Mouse (Mus musculus) neural tube, embryonic 13.5 days (tissue): Measurements from ENCODE around the gene Mlycd. TPM values are rescaled to one million over a fixed set of nuclear protein-coding genes. Genes with fewer than 3 reads are reported as not detected.
"Not testable (repeated sequence)": the region's sequence is repeated elsewhere in the genome, so short reads cannot be mapped to it uniquely, and the experiment has no call there.

Experiments
- ATAC-seq: fragments of 200-750 bp; cut with Nextera tagmentation; 2 replicates; pipeline ENCODE4 v1.8.0; 2017; ENCODE audit warnings: low read depth, mild to moderate bottlenecking, moderate TSS enrichment, moderate library complexity
- H3K27ac ChIP-seq: fragments of 300-500 bp; sonication (generic); replicated peaks from 2 replicates; pipeline ENCODE4 v1.5.1; 2015; ENCODE audit warnings: moderate library complexity, mild to moderate bottlenecking, inconsistent platforms
- H3K27me3 ChIP-seq: fragments of 300-500 bp; sonication (generic); 2 replicates; pipeline ENCODE4 v1.6.1; 2015; ENCODE audit warnings: mild to moderate bottlenecking, inconsistent platforms
- H3K36me3 ChIP-seq: fragments of 300-500 bp; sonication (generic); 2 replicates; pipeline ENCODE4 v1.6.1; 2015; ENCODE audit warnings: mild to moderate bottlenecking, inconsistent platforms
- H3K4me1 ChIP-seq: fragments of 300-500 bp; sonication (generic); replicated peaks from 2 replicates; pipeline ENCODE4 v1.6.1; 2015; ENCODE audit warnings: inconsistent platforms
- H3K4me2 ChIP-seq: fragments of 300-500 bp; sonication (generic); 2 replicates; pipeline ENCODE4 v1.6.1; 2015; ENCODE audit warnings: inconsistent platforms, mild to moderate bottlenecking, moderate library complexity
- H3K4me3 ChIP-seq: fragments of 300-500 bp; sonication (generic); 2 replicates; pipeline ENCODE4 v1.5.1; 2015; ENCODE audit warnings: mild to moderate bottlenecking, inconsistent platforms
- H3K9ac ChIP-seq: fragments of 300-500 bp; sonication (generic); 2 replicates; pipeline ENCODE4 v1.6.1; 2015; ENCODE audit warnings: moderate library complexity, mild to moderate bottlenecking, inconsistent platforms
- H3K9me3 ChIP-seq: fragments of 300-500 bp; sonication (generic); 2 replicates; pipeline ENCODE4 v1.6.1; 2016; ENCODE audit warnings: inconsistent platforms
- WGBS: fragments of 180-500 bp; shearing (Covaris S2); methylation state at CpG from one replicate; pipeline ENCODE4 v1.1.7; 2015; 5-methylcytosine and 5-hydroxymethylcytosine counted together
- polyA plus RNA-seq: library from polyadenylated mRNA; unstranded; fragments of >200 nt; fragmentation: Nextera tagmentation; extraction: Ambion mirVana; gene quantifications from 2 replicates; pipeline ENCODE4 v1.2.1, GENCODE M21; 2015

Gene Mlycd
- polyA plus RNA-seq = 11.0 and 15.6 TPM in 2 replicates

- H3K4me1 ChIP-seq = peaks cover 15% of the 10 kb centered on the region
- H3K9me3 ChIP-seq = no peaks in the 10 kb centered on the region
- H3K4me3 ChIP-seq = peak within 1 kb of the TSS; percentile 89
- H3K27ac ChIP-seq = peak within 1 kb of the TSS; percentile 91
- ATAC-seq = peak; percentile 96
- peak within 1 kb of the TSS; percentile 94 for H3K4me2 ChIP-seq
- no peaks in the 10 kb centered on the region for H3K27me3 ChIP-seq
- H3K9ac ChIP-seq = peak within 1 kb of the TSS; percentile 96
- 3% methylated on average over 29 of the region's 44 CpGs for WGBS
- peaks cover 9% of the 10 kb centered on the region; the same call in 1 of the 2 replicates for H3K36me3 ChIP-seq
Measured at GRCm38 (mm10) chr8:119394524-119395026, at the start of gene Mlycd. Mlycd (plus strand) TSS chr8:119394878.

GRCm38 (mm10) chr8:119345029-119345682, 49.5 kb upstream of the Mlycd start:
- Histone ChIP-seq H3K4me3 (peak overlapping the region; percentile 74), H3K36me3 (peaks cover 42% of the 10 kb centered on the region), H3K4me1 (peaks cover 12% of the 10 kb centered on the region), H3K27me3 (peaks cover 6% of the 10 kb centered on the region), H3K4me2 (peak overlapping the region; percentile 63), H3K9me3 (no peaks in the 10 kb centered on the region), H3K9ac (peak overlapping the region; percentile 91), H3K27ac (0 out of 2 replicates have a peak overlapping the region, but pooled peaks have one; percentile 57)
- whole genome bisulfite sequencing = 62% methylated on average over 22 of the region's 22 CpGs
- no peak for ATAC-seq

- H3K4me3 ChIP-seq = peak overlapping the region; percentile 74
Measured at GRCm38 (mm10) chr8:119345683-119346075, 49.0 kb upstream of the Mlycd start.

GRCm38 (mm10) chr8:119351647-119352046, 43.0 kb upstream of the Mlycd start:
- no peak overlapping the region for H3K9ac ChIP-seq
- WGBS = 94% methylated on average over 19 of the region's 19 CpGs
- no peaks in the 10 kb centered on the region for H3K4me1 ChIP-seq
- no peaks in the 10 kb centered on the region for H3K9me3 ChIP-seq
- H3K36me3 ChIP-seq = peaks cover 47% of the 10 kb centered on the region
- ATAC-seq = no peak
- no peaks in the 10 kb centered on the region for H3K27me3 ChIP-seq
- H3K27ac ChIP-seq = no peak overlapping the region
- no peak overlapping the region for H3K4me2 ChIP-seq
- no peak overlapping the region for H3K4me3 ChIP-seq

More at GRCm38 (mm10) chr8:119345683-119346075, 49.0 kb upstream of the Mlycd start:
- ATAC-seq = no peak
- Histone ChIP-seq H3K4me1 (peaks cover 12% of the 10 kb centered on the region), H3K27ac (no peak overlapping the region), H3K27me3 (peaks cover 6% of the 10 kb centered on the region; the same call in 1 of the 2 replicates), H3K9me3 (no peaks in the 10 kb centered on the region), H3K36me3 (peaks cover 47% of the 10 kb centered on the region), H3K4me2 (peak overlapping the region; percentile 63), H3K9ac (peak overlapping the region; percentile 91; the same call in 1 of the 2 replicates)
- 85% methylated on average over 15 of the region's 15 CpGs for WGBS

- H3K4me2 ChIP-seq = no peak overlapping the region
- H3K9ac ChIP-seq = no peak overlapping the region
- H3K4me1 ChIP-seq = no peaks in the 10 kb centered on the region
- H3K9me3 ChIP-seq = no peaks in the 10 kb centered on the region
- no peak overlapping the region for H3K27ac ChIP-seq
- no peak overlapping the region for H3K4me3 ChIP-seq
- 86% methylated on average over 10 of the region's 10 CpGs for WGBS
- peaks cover 32% of the 10 kb centered on the region for H3K36me3 ChIP-seq
- ATAC-seq = no peak
- H3K27me3 ChIP-seq = no peaks in the 10 kb centered on the region
Measured at GRCm38 (mm10) chr8:119352977-119353658, 41.6 kb upstream of the Mlycd start.

GRCm38 (mm10) chr8:119353659-119354023, 41.0 kb upstream of the Mlycd start:
- H3K36me3 ChIP-seq = peaks cover 27% of the 10 kb centered on the region
- no peak overlapping the region for H3K9ac ChIP-seq
- no peak overlapping the region for H3K27ac ChIP-seq
- no peak overlapping the region for H3K4me2 ChIP-seq
- H3K9me3 ChIP-seq = no peaks in the 10 kb centered on the region
- 92% methylated on average over 6 of the region's 6 CpGs for WGBS
- H3K27me3 ChIP-seq = no peaks in the 10 kb centered on the region
- H3K4me1 ChIP-seq = no peaks in the 10 kb centered on the region
- no peak overlapping the region for H3K4me3 ChIP-seq
- ATAC-seq = no peak

GRCm38 (mm10) chr8:119356631-119357030, 38.0 kb upstream of the Mlycd start:
- not testable (repeated sequence) for H3K4me3 ChIP-seq, H3K27me3 ChIP-seq, H3K9me3 ChIP-seq, H3K4me2 ChIP-seq, H3K27ac ChIP-seq, H3K4me1 ChIP-seq, H3K9ac ChIP-seq, ATAC-seq, H3K36me3 ChIP-seq
- WGBS = 62% methylated on average over 5 of the region's 5 CpGs

- Histone ChIP-seq H3K27ac (no peak overlapping the region), H3K4me1 (no peaks in the 10 kb centered on the region), H3K9ac (no peak overlapping the region), H3K36me3 (no peaks in the 10 kb centered on the region), H3K9me3 (no peaks in the 10 kb centered on the region), H3K4me3 (no peak overlapping the region), H3K27me3 (no peaks in the 10 kb centered on the region), H3K4me2 (no peak overlapping the region)
- 85% methylated on average over 7 of the region's 7 CpGs for WGBS
- ATAC-seq = no peak
Measured at GRCm38 (mm10) chr8:119358175-119358574, 36.5 kb upstream of the Mlycd start.

GRCm38 (mm10) chr8:119358836-119359235, 35.8 kb upstream of the Mlycd start:
- no peak overlapping the region for H3K4me2 ChIP-seq

GRCm38 (mm10) chr8:119360686-119361295, 33.9 kb upstream of the Mlycd start:
- WGBS = 67% methylated on average over 8 of the region's 8 CpGs
- H3K4me1 ChIP-seq = no peaks in the 10 kb centered on the region
- H3K36me3 ChIP-seq = no peaks in the 10 kb centered on the region
- no peak for ATAC-seq
- H3K27ac ChIP-seq = no peak overlapping the region
- H3K4me2 ChIP-seq = no peak overlapping the region
- no peak overlapping the region for H3K9ac ChIP-seq
- H3K4me3 ChIP-seq = no peak overlapping the region
- no peaks in the 10 kb centered on the region for H3K9me3 ChIP-seq
- H3K27me3 ChIP-seq = no peaks in the 10 kb centered on the region

More at GRCm38 (mm10) chr8:119358836-119359235, 35.8 kb upstream of the Mlycd start:
- H3K27ac ChIP-seq = no peak overlapping the region
- no peaks in the 10 kb centered on the region for H3K36me3 ChIP-seq
- H3K4me1 ChIP-seq = no peaks in the 10 kb centered on the region
- ATAC-seq = no peak
- no peak overlapping the region for H3K4me3 ChIP-seq
- no peaks in the 10 kb centered on the region for H3K9me3 ChIP-seq
- WGBS = 44% methylated on average over 14 of the region's 14 CpGs
- H3K9ac ChIP-seq = no peak overlapping the region
- H3K27me3 ChIP-seq = no peaks in the 10 kb centered on the region

GRCm38 (mm10) chr8:119374716-119375115, 20.0 kb upstream of the Mlycd start:
- H3K27me3 ChIP-seq, ATAC-seq, H3K4me3 ChIP-seq, H3K27ac ChIP-seq, H3K9ac ChIP-seq, H3K36me3 ChIP-seq, H3K4me1 ChIP-seq, H3K9me3 ChIP-seq, H3K4me2 ChIP-seq: not testable (repeated sequence)
- WGBS = 93% methylated on average over 9 of the region's 9 CpGs

GRCm38 (mm10) chr8:119378476-119378875, 16.2 kb upstream of the Mlycd start:
- Histone ChIP-seq H3K36me3 (no peaks in the 10 kb centered on the region), H3K9me3 (no peaks in the 10 kb centered on the region), H3K9ac (no peak overlapping the region), H3K4me3 (no peak overlapping the region), H3K4me2 (no peak overlapping the region), H3K27ac (no peak overlapping the region), H3K27me3 (no peaks in the 10 kb centered on the region), H3K4me1 (no peaks in the 10 kb centered on the region)
- ATAC-seq = no peak
- WGBS = 55% methylated on average over 7 of the region's 7 CpGs
